Mouse (Mus musculus): ENCODE data around the gene Rhoj.

DNA sequence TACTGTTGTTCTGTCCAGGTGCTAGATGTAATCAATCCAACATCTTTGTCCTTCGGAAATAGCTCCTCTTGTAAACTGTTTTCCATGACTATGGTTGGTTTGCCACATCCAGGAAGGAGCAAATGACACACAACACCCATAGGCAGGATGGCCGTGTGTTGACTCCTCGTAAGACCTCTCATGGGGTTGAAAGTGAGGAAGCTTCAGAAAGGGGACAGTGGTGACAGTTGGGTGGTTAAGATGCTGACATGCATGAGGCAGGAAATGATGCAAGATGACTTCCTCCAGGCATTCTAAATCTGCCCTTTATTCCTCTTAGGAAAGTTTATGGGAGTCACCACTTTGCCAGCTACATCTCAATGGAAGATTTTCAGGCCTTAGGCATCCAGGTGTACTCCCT, 31.8 kb downstream of the Rhoj start:
- TF ChIP-seq CTCF (IDR thresholded peaks at IDR 0.05) (no peak), POLR2A (IDR thresholded peaks at IDR 0.05; ENCODE audit: insufficient read depth, low read depth, low read length) (no peak)

Data from heart, adult 2 months (tissue).